Mouse (Mus musculus) heart, postnatal 4 days (tissue): ENCODE measurements around the gene Mettl27. TPM values are rescaled to one million over a fixed set of nuclear protein-coding genes. Genes with fewer than 3 reads are reported as not detected.

Experiments
- DNase-seq: peaks from one replicate; pipeline ENCODE4 v3.0.0; 2021
- total RNA-seq, 2 experiments: library from RNA; stranded (reverse); gene quantifications; 2 replicates each; pipeline ENCODE4 v1.2.3; 2021

Mettl27 gene
- total RNA-seq, 2 experiments from 2014 or later: 6.2 to 7.1 TPM

DNA sequence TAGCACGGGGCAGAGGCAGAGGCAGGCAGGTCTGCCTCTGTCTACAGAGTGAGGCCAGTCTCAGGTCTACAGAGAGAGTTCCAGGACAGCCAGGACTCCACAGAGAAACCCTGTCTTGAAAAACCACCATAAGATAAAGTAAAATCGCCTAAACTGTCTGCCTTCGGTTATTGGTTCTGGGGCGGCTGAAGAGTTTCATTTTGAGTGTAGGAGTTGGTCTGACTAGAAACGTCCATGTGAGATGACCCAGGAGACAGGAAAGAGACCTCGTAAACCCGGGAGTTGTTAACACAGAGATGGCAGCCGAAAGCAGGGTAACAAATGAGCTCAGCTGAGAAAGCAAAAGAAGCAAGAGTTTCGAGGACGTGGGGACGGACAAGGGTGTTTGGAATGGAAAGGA lies 57.0 kb downstream of the Mettl27 start:
- no peak for DNase-seq

DNA sequence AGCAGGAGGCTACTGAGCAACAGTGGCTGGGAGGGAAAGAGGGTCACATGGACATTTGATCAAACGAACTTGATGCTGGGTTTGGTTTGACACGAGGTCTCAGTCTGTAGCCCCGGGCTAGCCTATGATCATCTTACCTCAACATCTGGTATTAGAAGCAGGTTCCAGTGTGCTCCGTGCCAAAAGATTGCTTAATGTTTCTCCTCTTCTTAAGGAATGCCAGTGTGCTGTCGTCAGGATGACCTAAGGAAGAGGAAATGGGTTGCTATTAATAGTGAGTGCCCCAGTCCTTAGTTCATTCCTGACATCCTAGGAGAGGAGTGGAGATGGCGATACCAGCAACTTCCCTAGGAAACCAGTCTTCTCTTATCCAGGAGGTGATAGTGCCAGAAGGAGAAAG lies 57.6 kb downstream of the Mettl27 start:
- no peak for DNase-seq

Other genes starting within 250 kb of the Mettl27 start
- gene Limk1, start 243.8 kb upstream of the Mettl27 start, total RNA-seq: 10 to 100 TPM; 13.5 to 14.9 TPM
- gene Eln, start 185.0 kb upstream of the Mettl27 start, total RNA-seq: 1,000 to 10,000 TPM in 1 of 2 experiments, 100 to 1,000 TPM in 1; 932 to 1,129 TPM
- not detected for gene Tmem270, start 25.6 kb upstream of the Mettl27 start, total RNA-seq
- not detected for gene Cldn13, start 16.8 kb upstream of the Mettl27 start, total RNA-seq
- under 1 TPM in 1 of 2 experiments, not detected in 1; 0.14 TPM for gene Cldn4, start 14.6 kb downstream of the Mettl27 start, total RNA-seq
- gene Cldn3, start 53.8 kb downstream of the Mettl27 start, total RNA-seq: under 1 TPM; 0.71 to 0.77 TPM
- 10 to 100 TPM; 55.0 to 59.6 TPM for gene Abhd11, start 76.8 kb downstream of the Mettl27 start, total RNA-seq
- gene Stx1a, start 91.1 kb downstream of the Mettl27 start, total RNA-seq: 1 to 10 TPM; 5.6 to 6.0 TPM
- gene Dnajc30, start 131.8 kb downstream of the Mettl27 start, total RNA-seq: 10 to 100 TPM; 24.8 to 26.6 TPM
- gene Bud23, start 132.6 kb downstream of the Mettl27 start, total RNA-seq: 10 to 100 TPM; 28.5 to 37.0 TPM
- 1 to 10 TPM; 2.8 to 2.9 TPM for gene Vps37d, start 145.9 kb downstream of the Mettl27 start, total RNA-seq
- 1 to 10 TPM; 8.4 to 9.6 TPM for gene Mlxipl, start 157.5 kb downstream of the Mettl27 start, total RNA-seq
- 10 to 100 TPM; 15.8 to 18.4 TPM for gene Tbl2, start 217.3 kb downstream of the Mettl27 start, total RNA-seq
- 10 to 100 TPM; 31.1 to 31.9 TPM for gene Bcl7b, start 235.9 kb downstream of the Mettl27 start, total RNA-seq